Mouse (Mus musculus) spleen, postnatal 36 days (tissue): ENCODE data around the gene Il1f10.

Experiments used
- DNase-seq, 2 experiments: peaks; one replicate each; pipeline ENCODE4 v3.0.0; 2022; ENCODE audit warnings: low spot score in 2 of 2, mixed read lengths in 1 of 2

Il1f10 gene

GRCm38 (mm10) chr2:24290896-24291295, at the start of gene Il1f10:
Il1f10 (plus strand) TSS chr2:24291196.
- DNase-seq, result no peak

- no peak for DNase-seq
Measured at GRCm38 (mm10) chr2:24267503-24267902, 23.5 kb upstream of the Il1f10 start.

DNA sequence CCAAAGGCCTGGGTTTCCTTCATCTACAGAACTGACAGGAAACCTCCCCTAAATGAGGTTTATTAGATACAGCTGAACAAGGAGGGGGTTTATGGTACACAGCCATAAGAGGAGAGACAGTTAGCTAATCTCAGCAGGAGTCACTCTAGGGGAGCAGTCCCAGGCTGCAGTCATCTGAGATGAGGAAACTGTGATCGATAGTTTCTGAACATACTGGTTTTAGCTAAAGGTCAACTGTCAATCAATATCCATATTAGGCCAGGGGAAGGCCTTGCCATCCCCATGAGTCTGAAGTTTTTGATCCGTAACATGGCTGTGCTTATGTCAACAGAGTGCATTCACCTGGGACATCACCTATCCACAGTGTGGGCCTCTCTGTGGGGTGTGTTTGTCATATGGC, 17.4 kb upstream of the Il1f10 start:
- no peak for DNase-seq

GRCm38 (mm10) chr2:24275146-24275545, 15.8 kb upstream of the Il1f10 start:
- DNase-seq, result no peak

GRCm38 (mm10) chr2:24276654-24277053, 14.3 kb upstream of the Il1f10 start, which contains the start of gene Il1f5:
Il1f5 (plus strand) TSS chr2:24276954.
- DNase-seq, result no peak

GRCm38 (mm10) chr2:24294616-24295015, 3.6 kb downstream of the Il1f10 start:
- DNase-seq, result no peak

- peak in 1 of 2 experiments; percentile 43 for DNase-seq
Measured at GRCm38 (mm10) chr2:24296837-24297236, 5.8 kb downstream of the Il1f10 start.

- DNase-seq, result peak; percentile 81 to 84
Measured at GRCm38 (mm10) chr2:24311302-24312001, 20.5 kb downstream of the Il1f10 start.

DNA sequence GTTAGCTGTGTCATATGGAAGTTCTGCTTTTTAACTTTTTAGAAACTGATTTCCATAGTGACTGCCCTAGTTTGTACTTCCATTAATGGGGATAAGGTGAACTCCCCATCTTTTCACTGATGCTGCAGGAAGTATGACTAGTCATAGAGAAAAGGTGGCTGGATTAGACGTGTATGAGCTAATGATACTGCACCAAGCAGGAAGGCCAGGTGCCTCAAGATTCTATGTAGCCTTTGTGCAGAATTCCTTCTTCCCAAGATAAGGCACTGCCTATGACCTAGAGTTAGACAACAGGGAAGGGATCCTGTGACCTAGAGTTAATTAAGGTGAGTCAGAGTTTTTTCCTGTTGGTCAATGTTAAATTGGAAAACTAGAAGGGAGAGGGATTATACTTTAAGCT, 25.9 kb downstream of the Il1f10 start:
- no peak for DNase-seq

DNA sequence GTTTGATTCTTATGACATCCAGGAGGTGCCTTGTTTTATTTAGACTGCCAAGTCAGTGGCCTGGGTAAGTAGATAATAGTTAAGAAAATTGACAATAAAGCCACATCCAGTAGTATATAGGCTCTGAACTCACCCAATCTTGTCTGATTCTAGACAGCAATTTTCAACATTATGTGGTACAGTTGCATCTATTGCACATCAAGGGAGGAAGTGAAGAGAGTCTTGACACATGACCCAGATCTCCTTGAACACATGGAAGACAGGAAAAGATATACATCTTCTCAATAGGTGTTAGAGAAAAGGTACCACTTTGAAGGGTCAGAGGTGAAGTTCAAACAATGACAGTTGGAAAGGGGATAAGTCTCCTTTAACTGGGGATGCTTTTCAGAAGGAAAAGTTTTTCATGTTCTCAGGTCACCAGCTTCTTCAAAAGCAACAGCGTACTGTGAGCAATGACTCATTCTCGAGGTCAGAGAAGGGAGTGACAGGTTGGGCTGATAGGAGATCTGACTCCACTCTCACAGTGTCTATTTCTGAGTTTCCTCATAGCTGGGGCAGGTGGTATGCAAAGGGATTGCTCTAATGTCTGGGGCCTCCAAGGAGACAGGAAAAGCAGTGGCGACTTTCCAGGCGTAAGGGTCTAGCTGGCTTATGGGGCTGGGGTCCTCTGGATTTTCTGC, 27.1 kb downstream of the Il1f10 start:
- DNase-seq, result no peak

GRCm38 (mm10) chr2:24335333-24335732, 44.3 kb downstream of the Il1f10 start:
- DNase-seq, result peak; percentile 2 to 11

- no peak for DNase-seq
Measured at GRCm38 (mm10) chr2:24336545-24336944, 45.5 kb downstream of the Il1f10 start, which contains the start of gene Il1rn. Il1rn (plus strand) TSS chr2:24336853.

DNA sequence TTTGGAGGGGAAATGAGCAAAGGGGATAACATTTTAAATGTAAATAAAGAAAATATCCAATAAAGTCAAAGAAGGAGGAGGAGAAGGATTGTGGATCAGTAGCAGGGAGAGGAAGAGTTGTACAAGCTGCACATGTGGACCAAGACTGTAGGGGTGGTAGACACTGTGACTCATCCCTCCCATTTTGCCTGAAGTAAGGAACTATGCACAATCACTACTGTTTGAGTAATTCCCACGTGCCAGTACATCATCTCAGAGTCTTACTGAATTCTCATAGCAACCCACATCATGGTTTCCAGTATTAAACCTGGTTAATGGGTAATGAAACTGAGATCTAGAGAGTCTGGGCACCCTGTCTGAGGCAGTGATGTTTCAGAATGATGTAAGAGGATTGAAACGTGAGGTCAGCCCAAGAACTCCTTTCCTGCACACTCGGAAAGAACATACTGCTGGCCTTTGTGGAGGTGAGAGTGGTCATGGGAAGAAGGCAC, 50.4 kb downstream of the Il1f10 start:
- DNase-seq, result no peak
